Mouse (Mus musculus) stomach, adult 2 months (tissue): ENCODE measurements around the gene Rpl28. TPM values are rescaled to one million over a fixed set of nuclear protein-coding genes. Genes with fewer than 3 reads are reported as not detected.

ENCODE experiments used
- polyA plus RNA-seq: library from polyadenylated mRNA; depleted of rRNA; stranded (reverse); fragments of >200 nt; gene quantifications from 2 replicates; pipeline ENCODE4 v1.2.3, GENCODE M21; 2012; rRNA removed

The Rpl28 gene
- polyA plus RNA-seq = 174 and 224 TPM in 2 replicates

DNA sequence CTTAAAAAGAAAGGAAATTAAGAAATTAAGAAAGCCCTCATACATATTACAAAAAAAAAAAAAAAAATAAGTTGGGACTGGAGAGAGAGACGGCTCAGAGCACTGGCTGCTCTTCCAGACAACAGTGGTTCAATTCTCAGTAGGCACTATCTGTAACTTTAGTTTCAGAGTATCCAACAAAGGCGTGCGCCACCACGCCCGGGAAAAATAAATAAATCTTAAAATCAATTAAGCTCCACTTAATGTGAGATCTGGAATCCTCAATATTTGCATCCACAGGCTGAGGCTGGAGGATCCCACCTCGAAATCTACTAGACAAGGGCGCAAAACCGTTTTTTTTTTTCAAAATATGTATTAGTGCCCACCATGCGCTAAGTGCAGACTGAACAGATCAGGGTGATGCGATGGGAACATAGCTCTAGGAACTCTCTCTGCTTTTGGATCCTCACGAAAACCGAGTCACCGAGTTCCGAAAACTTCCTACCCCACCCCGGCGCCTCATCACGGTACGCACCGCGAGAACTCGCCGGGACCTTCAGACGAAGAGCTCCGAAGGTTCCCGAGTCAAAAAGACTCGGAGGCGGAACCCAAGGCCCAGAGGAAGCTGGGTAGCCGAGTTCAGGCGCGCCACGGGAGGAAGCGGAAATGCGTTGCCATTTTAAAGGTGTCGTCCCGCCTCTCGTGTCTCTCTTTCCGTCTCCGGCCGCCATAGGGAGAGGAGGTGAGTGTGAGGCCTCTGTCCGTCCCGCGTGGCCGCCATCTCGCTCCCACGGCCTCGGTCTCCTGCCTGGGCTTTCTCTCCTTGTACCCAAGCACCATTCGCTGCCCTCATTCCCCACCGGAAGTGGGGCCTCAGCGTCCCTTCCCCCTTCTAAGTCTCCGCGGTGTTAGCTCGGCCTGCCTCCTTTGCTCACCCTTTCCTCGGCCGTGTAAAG is at the start of gene Rpl28:
TSS of gene Rpl28 (plus strand) at position 597 of the 935 bp plus-strand sequence.

DNA sequence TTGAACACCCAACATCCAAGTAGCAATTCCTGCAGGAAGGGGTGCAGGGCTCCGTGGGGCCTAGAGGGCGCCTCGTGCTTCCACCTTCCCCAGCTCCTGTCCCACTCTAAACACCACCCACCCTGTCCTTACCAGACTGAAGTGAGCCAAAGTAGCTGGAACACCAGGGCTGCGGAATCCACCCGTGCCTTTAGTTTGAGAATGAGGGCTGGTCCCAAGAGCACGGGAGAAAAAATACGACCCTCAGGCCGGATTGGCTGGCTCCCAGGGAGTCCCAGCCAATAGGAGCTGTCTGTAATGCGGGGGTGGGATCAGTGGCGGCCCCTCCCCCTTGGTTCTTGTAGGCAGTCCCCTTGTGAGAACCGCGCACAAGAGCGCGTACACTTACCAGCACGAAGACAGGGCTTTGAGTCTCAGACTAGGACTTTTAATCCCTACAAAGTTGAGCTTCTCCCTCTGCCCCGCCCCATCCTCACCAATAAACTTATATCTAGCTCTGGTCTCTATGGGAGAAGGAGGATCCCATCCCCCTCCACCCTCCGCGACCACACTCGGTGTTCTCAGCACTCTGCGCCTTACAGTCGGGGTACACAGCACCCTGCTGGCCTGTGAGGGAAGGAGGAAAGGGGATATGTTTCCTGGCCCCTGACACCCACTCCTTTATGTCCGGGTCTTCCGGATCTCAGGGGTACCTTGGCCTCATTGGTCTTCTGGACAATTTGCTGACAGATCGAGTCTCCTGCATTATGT is 39.7 kb upstream of the Rpl28 start, which contains the start of gene Cox6b2:
TSS of gene Cox6b2 (minus strand) at position 274 of the 750 bp plus-strand sequence.

DNA sequence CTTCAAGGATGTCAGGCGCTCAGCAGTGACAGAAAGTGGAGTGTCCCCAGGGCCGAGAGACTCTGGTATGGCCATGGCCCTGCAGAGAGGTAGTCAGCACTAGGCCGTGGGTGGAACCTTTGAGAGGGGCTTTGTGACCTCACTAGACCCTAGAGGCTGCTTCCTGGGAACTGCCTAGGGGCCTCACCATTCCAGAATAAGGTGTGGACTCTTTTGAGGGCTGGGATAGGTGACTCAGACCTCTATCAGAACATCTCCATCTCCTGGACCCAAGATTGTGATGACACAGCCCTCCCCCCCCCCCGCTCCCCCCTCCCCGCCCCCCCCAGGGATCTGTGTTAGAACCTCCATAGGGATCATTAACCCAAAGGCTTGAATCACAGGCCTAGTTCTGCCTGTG is 21.5 kb upstream of the Rpl28 start, which contains the start of gene Fam71e2:
TSS of gene Fam71e2 (minus strand) at position 101 of the 400 bp plus-strand sequence.

DNA sequence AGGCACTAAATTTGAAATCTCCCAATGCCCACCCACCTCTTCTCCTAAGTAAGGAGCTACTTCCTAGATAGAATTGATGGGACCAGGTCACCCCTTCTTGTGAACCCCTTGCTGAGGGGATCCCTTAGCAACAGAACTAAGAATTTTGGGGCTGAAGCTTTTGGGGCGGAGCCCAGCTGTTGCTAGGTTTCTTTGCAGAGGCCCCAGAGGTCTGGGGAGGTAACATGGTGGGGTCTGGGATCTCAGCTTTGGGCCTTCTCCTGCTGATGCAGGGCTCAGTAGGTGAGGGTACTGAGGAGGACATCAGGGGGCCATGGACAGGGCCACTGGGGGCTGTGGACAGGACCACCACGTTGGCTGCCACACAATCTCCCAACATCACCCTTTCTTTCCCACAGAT is 9.9 kb upstream of the Rpl28 start, which contains the start of the genes Il11 and Tmem190:
TSS of gene Il11 (minus strand) at position 101 of the 400 bp plus-strand sequence.
TSS of gene Tmem190 (plus strand) at position 179 of the 400 bp plus-strand sequence.

DNA sequence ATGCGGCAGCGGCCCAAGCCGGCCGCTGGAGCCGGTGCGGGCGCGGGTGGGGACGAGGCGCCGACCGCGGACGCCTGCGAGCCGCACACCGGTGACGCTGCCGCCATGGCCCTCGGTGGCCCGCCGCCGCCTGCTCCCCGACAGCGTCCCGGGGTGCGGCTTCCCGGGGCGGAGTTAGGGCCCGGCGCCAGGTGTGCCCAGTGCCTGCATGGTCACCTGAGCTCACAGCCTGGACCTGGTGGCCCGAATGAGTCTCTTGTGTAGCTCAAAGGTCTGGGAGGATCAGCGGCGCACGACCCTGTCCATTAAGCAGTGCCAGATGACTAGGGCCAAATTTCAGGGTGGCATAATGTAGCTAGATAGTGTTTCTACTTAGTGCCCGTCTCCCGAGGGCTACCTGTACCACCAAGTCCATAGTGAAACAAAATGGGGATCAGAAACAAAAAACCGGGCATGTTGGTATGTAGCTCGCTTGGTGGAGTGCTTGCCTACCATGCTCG is 3.2 kb upstream of the Rpl28 start, which contains the start of gene Tmem238:
TSS of gene Tmem238 (minus strand) at position 221 of the 500 bp plus-strand sequence.

DNA sequence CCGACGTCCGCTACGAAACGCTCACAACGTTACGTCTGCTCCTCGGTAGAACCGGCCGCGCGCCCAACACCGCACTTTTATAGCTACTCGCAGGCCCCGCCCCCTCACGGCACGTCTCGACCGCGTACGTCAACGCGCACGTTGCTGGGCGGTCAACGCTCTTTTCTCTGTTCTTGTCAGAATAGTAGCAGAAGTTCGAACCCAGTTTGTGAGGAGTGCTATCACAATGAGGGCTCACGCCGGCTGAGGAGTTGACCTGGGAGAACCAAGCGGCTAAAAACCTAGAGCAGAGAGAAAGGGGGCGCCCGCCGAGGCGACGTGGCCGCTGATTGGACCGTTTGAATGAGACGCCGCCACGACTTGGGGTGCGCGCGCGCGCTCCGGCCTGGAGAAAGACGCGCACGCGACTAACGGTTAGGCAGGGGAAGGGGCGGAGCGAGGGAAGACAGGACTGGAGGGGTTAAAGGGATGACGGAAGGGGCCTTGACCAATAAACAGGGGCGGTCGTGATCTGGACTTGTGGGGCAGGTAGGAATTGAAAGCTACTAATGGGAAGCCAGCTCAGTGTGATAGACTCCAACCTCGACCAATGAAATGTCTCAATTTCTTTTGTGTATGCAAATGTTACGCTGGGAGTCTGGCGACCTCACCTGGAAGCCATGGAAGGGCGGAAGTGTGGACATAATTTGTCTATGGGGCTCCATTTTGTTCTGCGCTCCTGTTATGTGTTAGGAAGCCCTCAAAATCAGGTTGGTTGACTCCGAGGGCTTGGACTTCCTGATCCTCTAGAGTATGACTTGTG is 19.8 kb downstream of the Rpl28 start, which contains the start of gene Ube2s:
TSS of gene Ube2s (minus strand) at position 288 of the 802 bp plus-strand sequence.

GRCm38 (mm10) chr7:4844245-4844916 is 51.7 kb downstream of the Rpl28 start, which contains the start of gene Shisa7:
Gene Shisa7, minus strand, starts transcription at chr7:4844696.

Other genes with a start within 250 kb of the Rpl28 start
- 3.7 and 3.8 TPM in 2 replicates for gene Syt5, start 245.3 kb upstream of the Rpl28 start, polyA plus RNA-seq
- gene Ptprh, start 188.8 kb upstream of the Rpl28 start, polyA plus RNA-seq = 7.3 and 7.4 TPM in 2 replicates
- gene Tmem86b, start 161.5 kb upstream of the Rpl28 start, polyA plus RNA-seq = 5.9 and 8.5 TPM in 2 replicates
- gene Ppp6r1, start 133.9 kb upstream of the Rpl28 start, polyA plus RNA-seq = 60.2 and 68.9 TPM in 2 replicates
- gene Hspbp1, start 107.8 kb upstream of the Rpl28 start, polyA plus RNA-seq = 29.1 and 32.0 TPM in 2 replicates
- 2.5 and 3.5 TPM in 2 replicates for gene Brsk1, start 102.3 kb upstream of the Rpl28 start, polyA plus RNA-seq
- gene Tmem150b, start 67.6 kb upstream of the Rpl28 start, polyA plus RNA-seq = 15.3 and 16.5 TPM in 2 replicates
- gene Kmt5c, start 52.8 kb upstream of the Rpl28 start, polyA plus RNA-seq = 98.9 and 123 TPM in 2 replicates
- gene Cox6b2, start 39.8 kb upstream of the Rpl28 start, polyA plus RNA-seq = 7.0 and 10.5 TPM in 2 replicates
- gene Fam71e2, start 21.6 kb upstream of the Rpl28 start, polyA plus RNA-seq = not detected in 2 replicates
- gene Il11, start 10.0 kb upstream of the Rpl28 start, polyA plus RNA-seq = 0.12 and 0.42 TPM in 2 replicates
- not detected in 2 replicates for gene Tmem190, start 9.9 kb upstream of the Rpl28 start, polyA plus RNA-seq
- 157 and 379 TPM in 2 replicates for gene Tmem238, start 3.2 kb upstream of the Rpl28 start, polyA plus RNA-seq
- gene Ube2s, start 19.7 kb downstream of the Rpl28 start, polyA plus RNA-seq = 106 and 114 TPM in 2 replicates
- 0.68 and 1.5 TPM in 2 replicates for gene Shisa7, start 51.8 kb downstream of the Rpl28 start, polyA plus RNA-seq
- 17.4 and 25.7 TPM in 2 replicates for gene Isoc2b, start 77.4 kb downstream of the Rpl28 start, polyA plus RNA-seq
- gene Isoc2a, start 84.3 kb downstream of the Rpl28 start, polyA plus RNA-seq = 12.8 and 15.9 TPM in 2 replicates
- gene Gm36210, start 113.6 kb downstream of the Rpl28 start, polyA plus RNA-seq = 0.05 TPM in 1 of 2 replicates, not detected in the other
- 13.0 and 16.4 TPM in 2 replicates for gene Zfp628, start 122.3 kb downstream of the Rpl28 start, polyA plus RNA-seq
- gene Nat14, start 129.2 kb downstream of the Rpl28 start, polyA plus RNA-seq = 5.5 and 7.6 TPM in 2 replicates
- gene Ssc5d, start 132.9 kb downstream of the Rpl28 start, polyA plus RNA-seq = 4.7 and 6.8 TPM in 2 replicates
- gene Sbk2, start 171.5 kb downstream of the Rpl28 start, polyA plus RNA-seq = 4.1 and 12.6 TPM in 2 replicates
- 0.12 and 0.40 TPM in 2 replicates for gene Sbk3, start 178.3 kb downstream of the Rpl28 start, polyA plus RNA-seq
- gene Zfp579, start 203.3 kb downstream of the Rpl28 start, polyA plus RNA-seq = 58.0 and 73.6 TPM in 2 replicates
- gene Zfp524, start 221.5 kb downstream of the Rpl28 start, polyA plus RNA-seq = 21.3 and 34.0 TPM in 2 replicates
- gene Fiz1, start 221.8 kb downstream of the Rpl28 start, polyA plus RNA-seq = 13.2 and 13.7 TPM in 2 replicates
- 0.17 TPM in 1 of 2 replicates, not detected in the other for gene Gm44973, start 222.6 kb downstream of the Rpl28 start, polyA plus RNA-seq
- 16.3 and 18.3 TPM in 2 replicates for gene Zfp865, start 227.5 kb downstream of the Rpl28 start, polyA plus RNA-seq
- gene Ccdc106, start 227.7 kb downstream of the Rpl28 start, polyA plus RNA-seq = 2.9 and 4.2 TPM in 2 replicates
- not detected in 2 replicates for gene 4632433K11Rik, start 241.2 kb downstream of the Rpl28 start, polyA plus RNA-seq
- 2.6 and 2.8 TPM in 2 replicates for gene Zfp784, start 245.6 kb downstream of the Rpl28 start, polyA plus RNA-seq